Mouse (Mus musculus): ENCODE measurements around the gene Gm20594. TPM values are rescaled to one million over a fixed set of nuclear protein-coding genes. Genes with fewer than 3 reads are reported as not detected.

The Gm20594 gene
- polyA plus RNA-seq (2012; rRNA removed), result not detected in 2 replicates

DNA sequence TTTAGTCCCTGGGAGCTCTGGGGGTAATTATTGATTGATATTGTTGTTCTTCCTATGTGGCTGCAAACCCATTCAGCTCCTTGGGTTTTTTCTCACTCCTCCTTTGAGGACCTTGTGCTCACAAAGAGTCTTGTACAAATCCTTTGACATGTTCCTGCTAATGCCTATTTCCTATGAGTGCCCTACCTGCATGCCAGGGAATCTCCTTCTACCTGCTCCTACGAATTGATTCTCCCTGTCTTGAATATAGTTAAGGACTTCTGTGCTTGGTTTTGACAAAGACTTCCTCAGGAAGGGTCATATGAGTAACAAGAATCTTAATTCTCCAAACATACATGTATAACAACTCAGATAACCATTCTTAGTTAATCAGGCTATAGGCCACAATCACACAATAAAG, at the start of gene Gm20594:
Gm20594 (plus strand) TSS at position 301 of the 400 bp plus-strand sequence.
- no peak within 1 kb of the TSS for H3K27ac ChIP-seq (ENCODE audit: insufficient read depth, low read length)
- H3K4me3 ChIP-seq (ENCODE audit: extremely low read depth, insufficient read depth, insufficient read length), result no peak within 1 kb of the TSS
- DNase-seq (ENCODE audit: low read depth in 1 of 2, low spot score in 2 of 2), result no peak
- no peaks in the 10 kb centered on the region for H3K27me3 ChIP-seq (ENCODE audit: control insufficient read depth, insufficient read depth, low read length)
- WGBS, result 54% methylated on average over 1 of the region's 1 CpGs
- TF ChIP-seq CTCF (IDR thresholded peaks at IDR 0.05; ENCODE audit: extremely low read depth, insufficient read depth, insufficient read length, insufficient replicate concordance), result no peak
- no peak for TF ChIP-seq POLR2A (IDR thresholded peaks at IDR 0.05; ENCODE audit: low read depth, low read length)
- H3K36me3 ChIP-seq (ENCODE audit: control insufficient read depth, insufficient read depth, low read length), result no peaks in the 10 kb centered on the region
- H3K4me1 ChIP-seq (ENCODE audit: control insufficient read depth, insufficient read depth, insufficient read length), result no peaks in the 10 kb centered on the region

DNA sequence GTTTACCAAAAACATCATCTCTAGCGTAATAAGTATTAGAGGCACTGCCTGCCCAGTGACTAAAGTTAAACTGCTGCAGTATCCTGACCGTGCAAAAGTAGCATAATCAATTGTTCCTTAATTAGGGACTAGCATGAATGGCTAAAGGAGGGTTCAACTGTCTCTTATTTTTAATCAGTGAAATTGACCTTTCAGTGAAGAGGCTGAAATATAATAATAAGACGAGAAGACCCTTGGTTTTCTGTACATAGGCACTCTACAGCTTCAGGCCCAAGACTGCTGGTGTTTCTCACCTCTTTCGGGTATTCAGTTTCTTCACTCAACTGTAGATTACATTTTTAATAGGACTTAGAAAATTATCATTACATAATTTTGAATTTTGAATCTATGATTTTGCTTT, 398 bp downstream of the Gm20594 start:
- DNase-seq (ENCODE audit: low read depth in 1 of 2, low spot score in 2 of 2), result no peak
- Histone ChIP-seq H3K27ac (ENCODE audit: insufficient read depth, low read length) (no peak overlapping the region), H3K27me3 (ENCODE audit: control insufficient read depth, insufficient read depth, low read length) (no peaks in the 10 kb centered on the region), H3K4me1 (ENCODE audit: control insufficient read depth, insufficient read depth, insufficient read length) (no peaks in the 10 kb centered on the region), H3K4me3 (ENCODE audit: extremely low read depth, insufficient read depth, insufficient read length) (no peak overlapping the region), H3K36me3 (ENCODE audit: control insufficient read depth, insufficient read depth, low read length) (no peaks in the 10 kb centered on the region)
- no peak for TF ChIP-seq CTCF (IDR thresholded peaks at IDR 0.05; ENCODE audit: extremely low read depth, insufficient read depth, insufficient read length, insufficient replicate concordance)
- 80% methylated on average over 4 of the region's 4 CpGs for WGBS

DNA sequence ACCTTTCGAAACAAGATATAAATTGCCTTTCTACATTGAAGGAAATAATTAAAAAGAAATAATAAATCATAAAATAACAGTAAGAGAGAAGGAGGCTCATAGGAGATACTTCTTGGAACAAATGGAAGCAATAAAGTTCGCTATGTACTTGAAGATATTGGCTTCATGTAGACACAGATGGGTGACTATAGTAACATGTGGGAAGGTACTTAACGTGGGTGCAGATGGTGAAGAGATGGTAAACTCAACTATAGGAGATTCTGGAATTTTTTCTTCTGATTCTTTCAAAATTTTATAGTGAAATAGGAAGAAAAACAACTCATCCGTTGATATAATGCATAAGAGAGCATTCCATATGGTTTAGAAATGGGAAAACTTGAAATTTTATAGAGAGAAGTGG, 16.1 kb downstream of the Gm20594 start:
- WGBS, result 76% methylated on average over 4 of the region's 4 CpGs
- H3K36me3 ChIP-seq (ENCODE audit: control insufficient read depth, insufficient read depth, low read length), result no peaks in the 10 kb centered on the region
- no peak for TF ChIP-seq CTCF (IDR thresholded peaks at IDR 0.05; ENCODE audit: extremely low read depth, insufficient read depth, insufficient read length, insufficient replicate concordance)
- no peak for TF ChIP-seq POLR2A (IDR thresholded peaks at IDR 0.05; ENCODE audit: low read depth, low read length)
- H3K27ac ChIP-seq (ENCODE audit: insufficient read depth, low read length), result no peak overlapping the region
- no peaks in the 10 kb centered on the region for H3K4me1 ChIP-seq (ENCODE audit: control insufficient read depth, insufficient read depth, insufficient read length)
- DNase-seq (ENCODE audit: low read depth in 1 of 2, low spot score in 2 of 2), result no peak
- H3K27me3 ChIP-seq (ENCODE audit: control insufficient read depth, insufficient read depth, low read length), result no peaks in the 10 kb centered on the region
- H3K4me3 ChIP-seq (ENCODE audit: extremely low read depth, insufficient read depth, insufficient read length), result no peak overlapping the region

DNA sequence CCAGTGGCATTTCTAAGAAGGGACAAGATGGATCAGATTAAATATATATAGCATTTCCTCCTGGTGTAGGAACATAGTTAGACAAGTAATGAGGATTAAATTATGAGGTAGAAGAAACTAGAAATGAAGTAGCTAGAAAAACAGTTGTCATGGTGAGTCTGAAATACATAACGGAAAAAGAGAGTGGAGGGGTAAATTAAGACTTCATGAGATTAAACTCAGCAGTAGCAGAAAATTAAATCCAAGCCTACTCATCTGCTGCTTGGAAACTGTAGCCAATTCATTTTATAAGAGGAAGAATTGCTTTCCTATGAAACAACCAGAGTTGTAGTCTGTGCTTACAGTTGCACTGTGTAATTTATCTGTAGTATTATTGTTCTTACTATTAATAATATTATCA, 29.1 kb downstream of the Gm20594 start:
- Histone ChIP-seq H3K27ac (ENCODE audit: insufficient read depth, low read length) (no peak overlapping the region), H3K27me3 (ENCODE audit: control insufficient read depth, insufficient read depth, low read length) (no peaks in the 10 kb centered on the region), H3K4me3 (ENCODE audit: extremely low read depth, insufficient read depth, insufficient read length) (no peak overlapping the region), H3K4me1 (ENCODE audit: control insufficient read depth, insufficient read depth, insufficient read length) (no peaks in the 10 kb centered on the region), H3K36me3 (ENCODE audit: control insufficient read depth, insufficient read depth, low read length) (no peaks in the 10 kb centered on the region)
- 86% methylated on average over 1 of the region's 1 CpGs for WGBS
- no peak for TF ChIP-seq POLR2A (IDR thresholded peaks at IDR 0.05; ENCODE audit: low read depth, low read length)
- no peak for TF ChIP-seq CTCF (IDR thresholded peaks at IDR 0.05; ENCODE audit: extremely low read depth, insufficient read depth, insufficient read length, insufficient replicate concordance)
- DNase-seq (ENCODE audit: low read depth in 1 of 2, low spot score in 2 of 2), result no peak

Other genes starting within 250 kb of the Gm20594 start
- gene Lrrtm4, start 201.0 kb downstream of the Gm20594 start, polyA plus RNA-seq (2012; rRNA removed), result not detected in 2 replicates

Data from spleen, adult 2 months (tissue).